Mouse (Mus musculus) kidney, postnatal 0 days (tissue): ENCODE results near the gene Hsd17b14. TPM values are rescaled to one million over a fixed set of nuclear protein-coding genes. Genes with fewer than 3 reads are reported as not detected.
A peak's percentile ranks its signal among the peaks of the same experiment; 100 is the strongest.

ENCODE experiments used
- ATAC-seq: fragments of 200-750 bp; cut with Nextera tagmentation; replicated peaks from 2 replicates; pipeline ENCODE4 v1.8.0; 2017; ENCODE audit warnings: low read depth, moderate number of reproducible peaks, moderate TSS enrichment, moderate library complexity; ENCODE audit not compliant: low FRiP score
- DNase-seq: peaks from one replicate; pipeline ENCODE4 v3.0.0-alpha.2; 2016; ENCODE audit warnings: low spot score
- H3K27ac ChIP-seq: fragments of 300-500 bp; sonication (generic); 2 replicates; pipeline ENCODE4 v1.5.1; 2014; ENCODE audit warnings: mild to moderate bottlenecking
- H3K27me3 ChIP-seq: fragments of 300-500 bp; sonication (generic); 2 replicates; pipeline ENCODE4 v1.6.1; 2014; ENCODE audit warnings: low read length, mixed read lengths; ENCODE audit not compliant: insufficient read depth
- H3K36me3 ChIP-seq: fragments of 300-500 bp; sonication (generic); 2 replicates; pipeline ENCODE4 v1.6.1; 2014; ENCODE audit warnings: low read length, mixed read lengths; ENCODE audit not compliant: insufficient read depth
- H3K4me1 ChIP-seq: fragments of 300-500 bp; sonication (generic); replicated peaks from 2 replicates; pipeline ENCODE4 v1.6.1; 2014; ENCODE audit warnings: antibody characterized with exemption, low read length, mixed read lengths; ENCODE audit not compliant: insufficient read depth
- H3K4me2 ChIP-seq: fragments of 300-500 bp; sonication (generic); 2 replicates; pipeline ENCODE4 v1.6.1; 2014; ENCODE audit warnings: mild to moderate bottlenecking, low read length, moderate library complexity, mixed read lengths
- H3K4me3 ChIP-seq: fragments of 300-500 bp; sonication (generic); replicated peaks from 2 replicates; pipeline ENCODE4 v1.5.1; 2014; ENCODE audit warnings: low read depth, low read length
- H3K9ac ChIP-seq: fragments of 300-500 bp; sonication (generic); 2 replicates; pipeline ENCODE4 v1.6.1; 2014; ENCODE audit warnings: low read depth, low read length
- H3K9me3 ChIP-seq: fragments of 300-500 bp; sonication (generic); replicated peaks from 2 replicates; pipeline ENCODE4 v1.6.1; 2016; ENCODE audit warnings: low read length, inconsistent platforms, mixed read lengths
- CTCF ChIP-seq: IDR thresholded peaks from 2 replicates; pipeline ENCODE4 v1.5.1; 2016; ENCODE audit warnings: antibody characterized with exemption, low read depth, mild to moderate bottlenecking, moderate library complexity
- WGBS: fragments of 180-500 bp; shearing (Covaris S2); extraction: QIAGEN DNeasy Blood & Tissue Kit; methylation state at CpG from one replicate; pipeline ENCODE4 v1.1.7; 2014; 5-methylcytosine and 5-hydroxymethylcytosine counted together
- polyA plus RNA-seq: library from polyadenylated mRNA; unstranded; fragments of >200 nt; fragmentation: Nextera tagmentation; extraction: Ambion mirVana; gene quantifications from 2 replicates; pipeline ENCODE4 v1.2.1, GENCODE M21; 2015

Gene Hsd17b14
- polyA plus RNA-seq, 1 experiment from 2014 or later = 20.5 TPM

GRCm38 (mm10) chr7:45560843-45561623 is 6.3 kb downstream of the Hsd17b14 start:
- TF ChIP-seq CTCF = peak; percentile 95
- WGBS = 15% methylated on average over 17 of the region's 17 CpGs
- no peak for ATAC-seq
- no peaks in the 10 kb centered on the region for H3K27me3 ChIP-seq
- no peaks in the 10 kb centered on the region for H3K36me3 ChIP-seq
- no peak overlapping the region for H3K9ac ChIP-seq
- H3K27ac ChIP-seq = no peak overlapping the region
- H3K4me1 ChIP-seq = peaks cover 8% of the 10 kb centered on the region; the same call in 1 of the 2 replicates
- no peaks in the 10 kb centered on the region for H3K9me3 ChIP-seq
- H3K4me3 ChIP-seq = no peak overlapping the region
- DNase-seq = peak; percentile 83
- peak overlapping the region; percentile 27; the same call in 1 of the 2 replicates for H3K4me2 ChIP-seq

GRCm38 (mm10) chr7:45561624-45562520 is 7.2 kb downstream of the Hsd17b14 start:
- Histone ChIP-seq H3K9ac (0 out of 2 replicates have a peak overlapping the region, but pooled peaks have one; percentile 1), H3K9me3 (no peaks in the 10 kb centered on the region), H3K36me3 (no peaks in the 10 kb centered on the region), H3K27me3 (no peaks in the 10 kb centered on the region), H3K4me3 (no peak overlapping the region), H3K4me1 (peaks cover 8% of the 10 kb centered on the region; the same call in 1 of the 2 replicates), H3K4me2 (peak overlapping the region; percentile 2; the same call in 1 of the 2 replicates), H3K27ac (0 out of 2 replicates have a peak overlapping the region, but pooled peaks have one; percentile 13)
- WGBS = 28% methylated on average over 12 of the region's 12 CpGs
- peak; percentile 79 for DNase-seq
- ATAC-seq = peak; percentile 31; the same call in 1 of the 2 replicates
- TF ChIP-seq CTCF = no peak

GRCm38 (mm10) chr7:45564811-45565210 is 10.1 kb downstream of the Hsd17b14 start:
- no peak for DNase-seq
- H3K4me1 ChIP-seq = peaks cover 8% of the 10 kb centered on the region; the same call in 1 of the 2 replicates

GRCm38 (mm10) chr7:45565446-45565845 is 10.8 kb downstream of the Hsd17b14 start:
- DNase-seq = no peak
- WGBS = 92% methylated on average over 9 of the region's 9 CpGs
- Histone ChIP-seq H3K4me1 (peaks cover 8% of the 10 kb centered on the region; the same call in 1 of the 2 replicates), H3K27me3 (no peaks in the 10 kb centered on the region), H3K4me3 (no peak overlapping the region), H3K9me3 (no peaks in the 10 kb centered on the region), H3K36me3 (no peaks in the 10 kb centered on the region), H3K9ac (no peak overlapping the region), H3K27ac (no peak overlapping the region), H3K4me2 (no peak overlapping the region)
- ATAC-seq = no peak
- TF ChIP-seq CTCF = no peak

More at GRCm38 (mm10) chr7:45564811-45565210, 10.1 kb downstream of the Hsd17b14 start:
- no peak for TF ChIP-seq CTCF
- Histone ChIP-seq H3K9ac (no peak overlapping the region), H3K36me3 (no peaks in the 10 kb centered on the region), H3K4me2 (no peak overlapping the region), H3K9me3 (no peaks in the 10 kb centered on the region), H3K27ac (no peak overlapping the region), H3K4me3 (no peak overlapping the region), H3K27me3 (no peaks in the 10 kb centered on the region)
- ATAC-seq = no peak
- 68% methylated on average over 2 of the region's 2 CpGs for WGBS

- ATAC-seq = no peak
- peak overlapping the region; percentile 15; the same call in 1 of the 2 replicates for H3K9ac ChIP-seq
Observed at GRCm38 (mm10) chr7:45567112-45567779, 12.6 kb downstream of the Hsd17b14 start.

More at GRCm38 (mm10) chr7:45567112-45567779, 12.6 kb downstream of the Hsd17b14 start:
- no peak for DNase-seq
- Histone ChIP-seq H3K4me3 (no peak overlapping the region), H3K27ac (peak overlapping the region; percentile 89), H3K9me3 (no peaks in the 10 kb centered on the region), H3K4me2 (peak overlapping the region; percentile 59; the same call in 1 of the 2 replicates), H3K36me3 (no peaks in the 10 kb centered on the region), H3K27me3 (no peaks in the 10 kb centered on the region), H3K4me1 (peaks cover 15% of the 10 kb centered on the region)
- WGBS = 58% methylated on average over 8 of the region's 8 CpGs
- no peak for TF ChIP-seq CTCF
